Mouse (Mus musculus): ENCODE data around the gene Srsf1.

DNA sequence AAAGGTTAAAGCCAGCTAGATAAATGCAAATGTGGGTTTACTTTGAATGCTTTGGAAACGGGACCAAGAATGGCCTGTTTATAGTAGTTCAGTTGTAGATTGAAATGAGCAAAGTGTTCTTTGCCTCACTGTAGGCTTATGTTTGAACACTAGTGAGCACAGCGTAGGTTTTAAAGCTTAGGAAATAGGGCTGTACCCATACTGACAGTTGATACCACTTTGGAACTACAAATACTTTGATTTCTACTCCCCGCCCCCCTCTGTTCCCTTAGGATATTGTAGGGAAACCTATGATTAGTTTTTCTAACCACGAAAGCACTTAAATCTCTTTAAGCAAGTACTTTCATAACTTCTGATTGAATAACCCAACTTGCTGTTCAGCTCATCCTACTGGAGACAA, 5.5 kb downstream of the Srsf1 start:
- TF ChIP-seq TAL1 (IDR thresholded peaks at IDR 0.05; ENCODE audit: low read length) (no peak), GATA1 (IDR thresholded peaks at IDR 0.05; ENCODE audit: low read length) (no peak)

All from erythroblast, embryonic 14.5 days (primary cell).